Mouse (Mus musculus): ENCODE measurements around the gene Fzd2. TPM values are rescaled to one million over a fixed set of nuclear protein-coding genes. Genes with fewer than 3 reads are reported as not detected.

The Fzd2 gene
- polyA plus RNA-seq, 1 experiment from 2014 or later: 10.5 TPM

- 8% methylated on average over 10 of the region's 10 CpGs for WGBS
- no peak for ATAC-seq (ENCODE audit: low FRiP score)
- Histone ChIP-seq H3K9me3 (no peaks in the 10 kb centered on the region), H3K4me3 (peak overlapping the region; percentile 79), H3K9ac (peak overlapping the region; percentile 86; the same call in 1 of the 2 replicates), H3K4me2 (peak overlapping the region; percentile 80), H3K36me3 (no peaks in the 10 kb centered on the region), H3K4me1 (replicated peaks) (peaks cover 80% of the 10 kb centered on the region), H3K27ac (no peak overlapping the region), H3K27me3 (0 out of 2 replicates have a peak, but pooled peaks cover 14% of the 10 kb centered on the region)
These were observed 3.7 kb downstream of the Fzd2 start for GRCm38 (mm10) chr11:102607686-102608548.

DNA sequence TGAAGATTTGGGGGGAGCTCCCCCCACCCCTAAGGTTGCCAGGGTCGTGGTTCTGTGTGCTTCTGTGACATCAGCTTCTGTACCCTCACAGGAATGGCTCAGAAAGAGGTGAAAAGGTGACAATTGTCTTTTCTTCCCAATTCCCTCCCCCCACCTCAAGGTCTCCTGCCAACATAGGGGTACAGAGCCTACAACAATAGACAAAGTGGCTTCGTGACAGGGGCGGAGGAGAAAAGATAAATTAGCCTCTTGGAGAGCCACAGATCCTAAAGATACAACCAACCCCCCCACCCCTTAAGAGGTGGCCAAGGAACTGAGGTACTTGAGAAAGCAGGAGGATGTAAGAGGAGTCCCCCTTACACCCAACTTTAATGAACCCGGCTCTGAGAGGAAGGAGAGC lies 4.5 kb downstream of the Fzd2 start:
- Histone ChIP-seq H3K27ac (no peak overlapping the region), H3K4me3 (peak overlapping the region; percentile 79), H3K9ac (peak overlapping the region; percentile 86), H3K4me1 (replicated peaks) (peaks cover 73% of the 10 kb centered on the region), H3K4me2 (peak overlapping the region; percentile 80), H3K36me3 (no peaks in the 10 kb centered on the region), H3K27me3 (0 out of 2 replicates have a peak, but pooled peaks cover 14% of the 10 kb centered on the region), H3K9me3 (no peaks in the 10 kb centered on the region)
- 16% methylated on average over 4 of the region's 4 CpGs for WGBS
- ATAC-seq (ENCODE audit: low FRiP score): no peak

GRCm38 (mm10) chr11:102609483-102609882 lies 5.3 kb downstream of the Fzd2 start:
- Histone ChIP-seq H3K4me2 (peak overlapping the region; percentile 80; the same call in 1 of the 2 replicates), H3K4me3 (no peak overlapping the region), H3K27ac (no peak overlapping the region), H3K9ac (no peak overlapping the region), H3K9me3 (no peaks in the 10 kb centered on the region), H3K4me1 (replicated peaks) (peaks cover 69% of the 10 kb centered on the region), H3K36me3 (no peaks in the 10 kb centered on the region), H3K27me3 (0 out of 2 replicates have a peak, but pooled peaks cover 14% of the 10 kb centered on the region)
- no peak for ATAC-seq (ENCODE audit: low FRiP score)
- 51% methylated on average over 8 of the region's 8 CpGs for WGBS

DNA sequence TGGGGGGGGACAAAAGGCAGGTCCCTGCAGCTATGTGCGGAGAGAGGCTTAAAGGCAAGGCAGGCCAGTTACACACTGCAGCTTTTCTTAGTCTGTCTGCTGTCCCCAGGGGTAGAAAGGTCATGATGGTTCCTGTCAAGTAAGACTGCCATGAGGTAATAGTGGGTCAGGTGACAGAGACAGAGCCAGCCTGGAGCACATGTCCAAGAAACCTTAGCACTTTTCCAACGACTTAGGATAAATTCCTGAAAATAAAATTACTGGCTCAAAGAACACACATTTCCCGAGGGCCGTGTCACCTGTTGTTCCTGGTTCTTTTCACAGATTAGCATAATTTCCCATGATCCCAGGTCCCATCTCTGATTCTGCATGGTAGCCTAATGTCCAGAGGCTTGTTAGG lies 6.1 kb downstream of the Fzd2 start:
- no peak for ATAC-seq (ENCODE audit: low FRiP score)
- Histone ChIP-seq H3K4me2 (no peak overlapping the region), H3K9ac (no peak overlapping the region), H3K27me3 (0 out of 2 replicates have a peak, but pooled peaks cover 10% of the 10 kb centered on the region), H3K4me3 (no peak overlapping the region), H3K36me3 (no peaks in the 10 kb centered on the region), H3K27ac (no peak overlapping the region), H3K4me1 (replicated peaks) (peaks cover 61% of the 10 kb centered on the region), H3K9me3 (no peaks in the 10 kb centered on the region)
- WGBS: 33% methylated on average over 4 of the region's 4 CpGs

DNA sequence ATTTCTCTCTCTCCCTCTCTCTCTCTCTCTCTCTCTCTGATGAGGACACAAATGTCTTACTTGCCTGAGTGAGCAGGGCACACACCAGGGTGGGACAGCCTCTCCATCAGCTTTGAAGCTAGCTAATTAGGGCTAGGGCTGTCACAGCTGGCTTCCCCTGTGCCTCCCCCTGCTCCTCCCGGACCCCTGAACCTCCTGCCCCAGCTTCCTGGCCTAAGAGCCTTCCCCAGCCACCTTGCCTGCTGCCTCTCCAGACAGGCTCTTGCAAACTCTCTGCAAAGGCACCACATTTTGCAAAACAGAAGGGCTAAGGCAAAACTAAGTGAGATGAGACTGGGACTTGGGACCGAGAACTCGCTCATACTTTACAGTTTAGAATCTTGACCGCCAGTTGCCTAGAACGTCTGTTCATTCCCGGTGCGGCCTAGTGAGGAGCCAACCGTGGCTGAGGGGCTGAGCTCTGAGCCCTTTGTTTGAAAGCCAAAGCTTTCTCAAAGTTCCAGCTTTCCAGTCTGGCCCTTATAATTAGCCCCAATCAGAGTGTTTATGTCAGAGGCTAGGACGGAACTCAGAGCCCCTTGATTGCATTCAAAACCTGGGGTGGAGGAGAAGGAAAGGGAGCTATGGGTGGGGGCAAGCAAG lies 6.6 kb downstream of the Fzd2 start:
- peaks cover 56% of the 10 kb centered on the region for H3K4me1 ChIP-seq (replicated peaks)
- 0 out of 2 replicates have a peak, but pooled peaks cover 9% of the 10 kb centered on the region for H3K27me3 ChIP-seq
- H3K4me3 ChIP-seq: no peak overlapping the region
- H3K27ac ChIP-seq: no peak overlapping the region; the same call in 1 of the 2 replicates
- H3K9me3 ChIP-seq: no peaks in the 10 kb centered on the region
- no peaks in the 10 kb centered on the region for H3K36me3 ChIP-seq
- WGBS: 14% methylated on average over 9 of the region's 9 CpGs
- 0 out of 2 replicates have a peak overlapping the region, but pooled peaks have one; percentile 39 for H3K9ac ChIP-seq
- H3K4me2 ChIP-seq: no peak overlapping the region
- no peak for ATAC-seq (ENCODE audit: low FRiP score)

- H3K27me3 ChIP-seq: 0 out of 2 replicates have a peak, but pooled peaks cover 9% of the 10 kb centered on the region
- no peak overlapping the region for H3K4me2 ChIP-seq
- H3K27ac ChIP-seq: no peak overlapping the region
- ATAC-seq (ENCODE audit: low FRiP score): no peak
- H3K36me3 ChIP-seq: no peaks in the 10 kb centered on the region
- H3K9ac ChIP-seq: no peak overlapping the region; the same call in 1 of the 2 replicates
- no peak overlapping the region for H3K4me3 ChIP-seq
- peaks cover 50% of the 10 kb centered on the region for H3K4me1 ChIP-seq (replicated peaks)
- 16% methylated on average over 6 of the region's 6 CpGs for WGBS
- no peaks in the 10 kb centered on the region for H3K9me3 ChIP-seq
These were observed 7.1 kb downstream of the Fzd2 start for GRCm38 (mm10) chr11:102611317-102611705.

- no peak overlapping the region for H3K4me3 ChIP-seq
- no peak overlapping the region for H3K27ac ChIP-seq
- no peaks in the 10 kb centered on the region for H3K36me3 ChIP-seq
- no peak overlapping the region for H3K4me2 ChIP-seq
- H3K9me3 ChIP-seq: peaks cover 4% of the 10 kb centered on the region
- H3K4me1 ChIP-seq (replicated peaks): peaks cover 10% of the 10 kb centered on the region
- ATAC-seq (ENCODE audit: low FRiP score): no peak
- 65% methylated on average over 2 of the region's 2 CpGs for WGBS
- H3K27me3 ChIP-seq: no peaks in the 10 kb centered on the region
- no peak overlapping the region for H3K9ac ChIP-seq
These were observed 15.3 kb downstream of the Fzd2 start for GRCm38 (mm10) chr11:102619449-102619848.

DNA sequence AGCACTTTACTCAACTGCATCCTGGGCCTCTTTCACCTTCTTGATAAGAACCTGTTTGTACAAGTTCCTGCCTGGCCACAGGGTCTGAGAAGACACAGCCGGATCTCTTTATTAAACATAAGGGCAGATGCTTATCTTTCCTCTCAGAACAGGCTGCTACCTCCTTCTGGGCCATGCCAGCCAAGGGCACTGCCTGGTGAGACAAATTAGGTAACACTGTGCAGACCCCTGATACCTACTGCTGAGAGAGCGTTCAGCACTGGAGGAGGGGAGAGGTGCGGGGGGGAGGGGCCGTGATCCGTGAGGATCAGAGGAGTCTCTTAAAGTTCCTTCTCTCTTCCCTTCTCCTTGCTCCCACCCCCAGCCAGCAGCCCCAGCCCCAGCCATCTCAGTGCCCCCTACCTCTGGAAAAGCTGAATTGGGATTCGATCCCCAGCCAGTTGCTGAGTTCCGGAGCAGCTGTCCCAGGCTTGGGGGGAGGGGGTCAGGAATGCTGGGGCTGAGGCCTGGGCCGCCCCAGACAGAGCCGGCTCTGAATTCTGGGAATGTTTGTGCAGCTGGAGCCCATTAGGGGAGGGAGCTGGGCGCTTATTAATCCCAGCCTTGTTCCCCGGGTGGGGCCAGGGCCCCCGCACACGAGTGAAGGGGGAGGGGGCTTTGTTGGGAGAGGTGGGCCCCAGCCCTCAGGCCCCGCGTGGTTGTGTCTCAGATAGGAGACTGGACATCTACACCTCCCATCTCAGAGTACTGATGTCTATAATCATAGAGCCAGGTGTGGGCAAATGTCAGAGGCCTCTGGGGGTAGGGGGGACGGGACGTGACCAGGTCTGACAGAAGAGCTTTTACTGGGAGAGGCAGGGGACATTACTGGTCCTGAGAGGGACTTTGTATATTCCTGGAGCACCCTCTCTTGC lies 19.9 kb downstream of the Fzd2 start:
- Histone ChIP-seq H3K4me3 (no peak overlapping the region), H3K4me2 (peak overlapping the region; percentile 21; the same call in 1 of the 2 replicates), H3K27me3 (no peaks in the 10 kb centered on the region), H3K27ac (peak overlapping the region; percentile 48; the same call in 1 of the 2 replicates), H3K9me3 (peaks cover 4% of the 10 kb centered on the region), H3K36me3 (no peaks in the 10 kb centered on the region), H3K4me1 (replicated peaks) (peaks cover 21% of the 10 kb centered on the region), H3K9ac (peak overlapping the region; percentile 39; the same call in 1 of the 2 replicates)
- 14% methylated on average over 17 of the region's 17 CpGs for WGBS
- ATAC-seq (ENCODE audit: low FRiP score): peak; percentile 65; the same call in 1 of the 2 replicates

GRCm38 (mm10) chr11:102624888-102625407 lies 20.8 kb downstream of the Fzd2 start:
- Histone ChIP-seq H3K27ac (peak overlapping the region; percentile 48; the same call in 1 of the 2 replicates), H3K27me3 (no peaks in the 10 kb centered on the region), H3K9ac (no peak overlapping the region; the same call in 1 of the 2 replicates), H3K4me3 (no peak overlapping the region), H3K4me2 (peak overlapping the region; percentile 40), H3K36me3 (no peaks in the 10 kb centered on the region), H3K4me1 (replicated peaks) (peaks cover 21% of the 10 kb centered on the region), H3K9me3 (no peaks in the 10 kb centered on the region)
- WGBS: 23% methylated on average over 14 of the region's 14 CpGs
- peak; percentile 57 for ATAC-seq (ENCODE audit: low FRiP score)

GRCm38 (mm10) chr11:102627171-102627931 lies 23.2 kb downstream of the Fzd2 start:
- peaks cover 35% of the 10 kb centered on the region for H3K4me1 ChIP-seq (replicated peaks)
- H3K36me3 ChIP-seq: no peaks in the 10 kb centered on the region
- H3K27ac ChIP-seq: no peak overlapping the region
- WGBS: 88% methylated on average over 9 of the region's 9 CpGs
- H3K4me3 ChIP-seq: no peak overlapping the region
- H3K9me3 ChIP-seq: no peaks in the 10 kb centered on the region
- no peak overlapping the region for H3K9ac ChIP-seq
- H3K4me2 ChIP-seq: no peak overlapping the region
- H3K27me3 ChIP-seq: peaks cover 5% of the 10 kb centered on the region; the same call in 1 of the 2 replicates
- no peak for ATAC-seq (ENCODE audit: low FRiP score)

DNA sequence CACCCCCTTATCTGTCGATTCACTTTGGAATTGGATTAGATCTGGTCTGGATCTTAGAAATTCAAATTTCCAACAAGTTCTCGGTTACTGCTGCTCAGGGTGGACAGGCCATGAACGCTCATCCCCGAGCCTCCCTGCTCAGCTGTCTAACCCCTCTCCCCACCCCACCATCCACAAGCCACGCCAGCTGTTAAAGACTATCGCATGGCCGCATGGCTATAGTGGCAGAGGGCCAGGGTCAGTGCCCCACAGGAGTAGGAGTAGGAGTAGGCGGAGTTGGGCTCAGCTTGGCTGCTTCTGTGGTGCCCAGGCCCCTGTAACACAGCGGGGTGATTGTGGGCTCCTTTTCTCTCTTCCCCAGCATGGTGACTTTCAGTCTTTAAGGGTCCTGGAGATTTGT lies 24.3 kb downstream of the Fzd2 start:
- 47% methylated on average over 9 of the region's 9 CpGs for whole genome bisulfite sequencing
- ATAC-seq (ENCODE audit: low FRiP score): no peak

More for the DNA sequence above, 24.3 kb downstream of the Fzd2 start:
- no peaks in the 10 kb centered on the region for H3K9me3 ChIP-seq
- H3K4me3 ChIP-seq: no peak overlapping the region
- H3K9ac ChIP-seq: no peak overlapping the region
- H3K27ac ChIP-seq: no peak overlapping the region
- H3K4me1 ChIP-seq (replicated peaks): peaks cover 44% of the 10 kb centered on the region
- no peaks in the 10 kb centered on the region for H3K36me3 ChIP-seq
- peaks cover 17% of the 10 kb centered on the region for H3K27me3 ChIP-seq
- no peak overlapping the region for H3K4me2 ChIP-seq

Data from hindbrain, embryonic 13.5 days (tissue).